Mouse (Mus musculus) small intestine, adult 2 months (tissue): ENCODE data around the gene Glp1r. TPM values are rescaled to one million over a fixed set of nuclear protein-coding genes. Genes with fewer than 3 reads are reported as not detected.

Experiments used
- H3K27ac ChIP-seq: fragments of 200-500 bp; 2 replicates; pipeline ENCODE4 v1.5.1; 2012; ENCODE audit warnings: low read depth, low read length, control low read depth, inconsistent platforms; ENCODE audit not compliant: insufficient read depth
- H3K27me3 ChIP-seq: fragments of 200-500 bp; 2 replicates; pipeline ENCODE4 v1.6.1; 2012; ENCODE audit warnings: mild to moderate bottlenecking, moderate library complexity, low read length, inconsistent platforms; ENCODE audit not compliant: control insufficient read depth, insufficient read depth
- H3K36me3 ChIP-seq: fragments of 200-500 bp; 2 replicates; pipeline ENCODE4 v1.6.1; 2012; ENCODE audit warnings: mild to moderate bottlenecking, low read length, control low read depth, inconsistent platforms; ENCODE audit not compliant: control insufficient read depth, insufficient read depth
- H3K4me1 ChIP-seq: fragments of 200-500 bp; 2 replicates; pipeline ENCODE4 v1.6.1; 2012; ENCODE audit warnings: low read length, inconsistent platforms, mixed read lengths; ENCODE audit not compliant: control insufficient read depth, insufficient read depth, insufficient read length
- H3K4me3 ChIP-seq: fragments of 200-500 bp; 2 replicates; pipeline ENCODE4 v1.5.1; 2012; ENCODE audit warnings: low read depth, mild to moderate bottlenecking, control low read depth, inconsistent platforms, low read length, moderate library complexity
- CTCF ChIP-seq: fragments of 200-500 bp; IDR thresholded peaks from 2 replicates; pipeline ENCODE4 v1.5.1; 2012; ENCODE audit warnings: low read depth, mild to moderate bottlenecking, control low read depth, inconsistent platforms, low read length, moderate library complexity, mixed read lengths; ENCODE audit not compliant: insufficient replicate concordance, insufficient read length; ENCODE audit errors: extremely low read depth
- POLR2A ChIP-seq: fragments of 200-500 bp; IDR thresholded peaks from 2 replicates; pipeline ENCODE4 v1.6.1; 2012; ENCODE audit warnings: low read depth, mild to moderate bottlenecking, control low read depth, inconsistent platforms, low read length, moderate library complexity
- WGBS: fragments of 180-500 bp; shearing (Covaris S2); methylation state at CpG from one replicate; pipeline ENCODE4 v1.1.7; 2018; 5-methylcytosine and 5-hydroxymethylcytosine counted together
- polyA plus RNA-seq: library from polyadenylated mRNA; depleted of rRNA; stranded (reverse); fragments of >200 nt; gene quantifications from 2 replicates; pipeline ENCODE4 v1.2.3, GENCODE M21; 2012; rRNA removed

Glp1r gene
- 0.52 and 11.3 TPM in 2 replicates for polyA plus RNA-seq

- WGBS = 4% methylated on average over 37 of the region's 37 CpGs
- Histone ChIP-seq H3K27me3 (peaks cover 22% of the 10 kb centered on the region), H3K4me3 (peak within 1 kb of the TSS; percentile 53), H3K36me3 (no peaks in the 10 kb centered on the region), H3K27ac (no peak within 1 kb of the TSS), H3K4me1 (peaks cover 4% of the 10 kb centered on the region)
- TF ChIP-seq CTCF (no peak), POLR2A (no peak)
Measured at GRCm38 (mm10) chr17:30901627-30902026, at the start of gene Glp1r. Gene Glp1r, plus strand, starts transcription at chr17:30901817.

GRCm38 (mm10) chr17:30852345-30852744 lies 49.3 kb upstream of the Glp1r start:
- TF ChIP-seq CTCF = no peak
- no peak for TF ChIP-seq POLR2A
- Histone ChIP-seq H3K4me3 (no peak overlapping the region), H3K4me1 (peaks cover under 1% of the 10 kb centered on the region; the same call in 1 of the 2 replicates), H3K27me3 (no peaks in the 10 kb centered on the region), H3K36me3 (no peaks in the 10 kb centered on the region), H3K27ac (no peak overlapping the region)

- Histone ChIP-seq H3K36me3 (no peaks in the 10 kb centered on the region), H3K27me3 (no peaks in the 10 kb centered on the region), H3K27ac (no peak overlapping the region), H3K4me3 (no peak overlapping the region), H3K4me1 (no peaks in the 10 kb centered on the region; the same call in 1 of the 2 replicates)
- no peak for TF ChIP-seq POLR2A
- no peak for TF ChIP-seq CTCF
- 87% methylated on average over 5 of the region's 5 CpGs for WGBS
Measured at GRCm38 (mm10) chr17:30857347-30857746, 44.3 kb upstream of the Glp1r start.

GRCm38 (mm10) chr17:30858586-30859259 lies 42.9 kb upstream of the Glp1r start:
- H3K36me3 ChIP-seq = no peaks in the 10 kb centered on the region
- H3K4me3 ChIP-seq = no peak overlapping the region
- no peaks in the 10 kb centered on the region; the same call in 1 of the 2 replicates for H3K4me1 ChIP-seq
- TF ChIP-seq POLR2A (no peak), CTCF (no peak)
- WGBS = 61% methylated on average over 11 of the region's 11 CpGs
- H3K27ac ChIP-seq = no peak overlapping the region
- no peaks in the 10 kb centered on the region for H3K27me3 ChIP-seq

- no peaks in the 10 kb centered on the region for H3K4me1 ChIP-seq
- no peak overlapping the region for H3K4me3 ChIP-seq
- H3K27me3 ChIP-seq = no peaks in the 10 kb centered on the region
- TF ChIP-seq CTCF (no peak), POLR2A (no peak)
- WGBS = 81% methylated on average over 10 of the region's 10 CpGs
- H3K36me3 ChIP-seq = no peaks in the 10 kb centered on the region
- H3K27ac ChIP-seq = no peak overlapping the region
Measured at GRCm38 (mm10) chr17:30859989-30860585, 41.5 kb upstream of the Glp1r start.

- no peaks in the 10 kb centered on the region for H3K27me3 ChIP-seq
- H3K4me3 ChIP-seq = no peak overlapping the region
- WGBS = 50% methylated on average over 7 of the region's 7 CpGs
- no peaks in the 10 kb centered on the region for H3K36me3 ChIP-seq
- no peak overlapping the region for H3K27ac ChIP-seq
- TF ChIP-seq POLR2A (no peak), CTCF (no peak)
- no peaks in the 10 kb centered on the region for H3K4me1 ChIP-seq
Measured at GRCm38 (mm10) chr17:30860606-30861005, 41.0 kb upstream of the Glp1r start.

- 67% methylated on average over 8 of the region's 8 CpGs for WGBS
- Histone ChIP-seq H3K4me3 (no peak overlapping the region), H3K27me3 (no peaks in the 10 kb centered on the region), H3K27ac (no peak overlapping the region), H3K4me1 (no peaks in the 10 kb centered on the region), H3K36me3 (no peaks in the 10 kb centered on the region)
- TF ChIP-seq POLR2A = no peak
- no peak for TF ChIP-seq CTCF
Measured at GRCm38 (mm10) chr17:30866281-30866680, 35.3 kb upstream of the Glp1r start.

GRCm38 (mm10) chr17:30866966-30867365 lies 34.7 kb upstream of the Glp1r start:
- Histone ChIP-seq H3K36me3 (no peaks in the 10 kb centered on the region), H3K27me3 (no peaks in the 10 kb centered on the region), H3K4me1 (no peaks in the 10 kb centered on the region), H3K4me3 (no peak overlapping the region), H3K27ac (peak overlapping the region; percentile 25)
- TF ChIP-seq POLR2A (no peak), CTCF (no peak)
- 82% methylated on average over 9 of the region's 9 CpGs for WGBS
